Mouse (Mus musculus) hindbrain, embryonic 11.5 days (tissue): ENCODE measurements at regions not wholly inside any gene's neighbourhood (a gene's known extent, or its start where the extent isn't known, plus 50 kb on each side); places are given as distances from the start of the nearest gene placed in this dataset.

Source experiments
- ATAC-seq: fragments of 200-750 bp; cut with Nextera tagmentation; 2 replicates; pipeline ENCODE4 v1.8.0; 2017; ENCODE audit warnings: mild to moderate bottlenecking, moderate TSS enrichment, moderate library complexity; ENCODE audit not compliant: low FRiP score
- DNase-seq: peaks from one replicate; pipeline ENCODE4 v3.0.0-alpha.2; 2015; ENCODE audit warnings: low spot score
- H3K27ac ChIP-seq: fragments of 300-500 bp; sonication (generic); 2 replicates; pipeline ENCODE4 v1.5.1; 2014; ENCODE audit warnings: mild to moderate bottlenecking, low read depth, low read length
- H3K27me3 ChIP-seq: fragments of 300-500 bp; sonication (generic); 2 replicates; pipeline ENCODE4 v1.6.1; 2014; ENCODE audit warnings: mild to moderate bottlenecking, low read length, moderate library complexity, mixed read lengths; ENCODE audit not compliant: control insufficient read depth, insufficient read depth
- H3K36me3 ChIP-seq: fragments of 300-500 bp; sonication (generic); 2 replicates; pipeline ENCODE4 v1.6.1; 2014; ENCODE audit warnings: mild to moderate bottlenecking, low read length, moderate library complexity, mixed read lengths; ENCODE audit not compliant: control insufficient read depth, insufficient read depth
- H3K4me1 ChIP-seq: fragments of 300-500 bp; sonication (generic); replicated peaks from 2 replicates; pipeline ENCODE4 v1.6.1; 2014; ENCODE audit warnings: low read length, mixed read lengths; ENCODE audit not compliant: control insufficient read depth, insufficient read depth
- H3K4me2 ChIP-seq: fragments of 300-500 bp; sonication (generic); replicated peaks from 2 replicates; pipeline ENCODE4 v1.6.1; 2014; ENCODE audit warnings: mild to moderate bottlenecking, low read depth, low read length
- H3K4me3 ChIP-seq: fragments of 300-500 bp; sonication (generic); 2 replicates; pipeline ENCODE4 v1.5.1; 2014; ENCODE audit warnings: low read depth, low read length
- H3K9ac ChIP-seq: fragments of 300-500 bp; sonication (generic); 2 replicates; pipeline ENCODE4 v1.6.1; 2014; ENCODE audit warnings: low read depth, low read length
- H3K9me3 ChIP-seq: fragments of 300-500 bp; sonication (generic); 2 replicates; pipeline ENCODE4 v1.6.1; 2016; ENCODE audit warnings: low read length; ENCODE audit not compliant: control insufficient read depth
- WGBS: fragments of 180-500 bp; shearing (Covaris S2); extraction: QIAGEN DNeasy Blood & Tissue Kit; methylation state at CpG from one replicate; pipeline ENCODE4 v1.1.7; 2014; 5-methylcytosine and 5-hydroxymethylcytosine counted together

- H3K36me3 ChIP-seq: no peaks in the 10 kb centered on the region
- DNase-seq (no peak), ATAC-seq (no peak)
- no peaks in the 10 kb centered on the region for H3K27me3 ChIP-seq
- 88% methylated on average over 2 of the region's 2 CpGs for WGBS
- no peak overlapping the region for H3K9ac ChIP-seq
- no peak overlapping the region for H3K4me3 ChIP-seq
- H3K4me1 ChIP-seq: no peaks in the 10 kb centered on the region
- no peak overlapping the region for H3K27ac ChIP-seq
- H3K9me3 ChIP-seq: no peaks in the 10 kb centered on the region
- H3K4me2 ChIP-seq: no peak overlapping the region
Measured at GRCm38 (mm10) chr15:26051415-26051814, 67.2 kb downstream of the Zfp622 start.

GRCm38 (mm10) chr15:26052720-26053316 is 68.7 kb downstream of the Zfp622 start:
- Histone ChIP-seq H3K4me3 (no peak overlapping the region), H3K9ac (no peak overlapping the region), H3K9me3 (no peaks in the 10 kb centered on the region), H3K36me3 (no peaks in the 10 kb centered on the region), H3K4me1 (no peaks in the 10 kb centered on the region), H3K27ac (no peak overlapping the region), H3K27me3 (no peaks in the 10 kb centered on the region), H3K4me2 (no peak overlapping the region)
- DNase-seq (no peak), ATAC-seq (no peak)
- WGBS: 56% methylated on average over 4 of the region's 4 CpGs

- no peaks in the 10 kb centered on the region for H3K9me3 ChIP-seq
- ATAC-seq (no peak), DNase-seq (no peak)
- WGBS: 71% methylated on average over 3 of the region's 3 CpGs
- no peak overlapping the region for H3K4me2 ChIP-seq
- H3K4me1 ChIP-seq: no peaks in the 10 kb centered on the region
- no peaks in the 10 kb centered on the region for H3K36me3 ChIP-seq
- no peaks in the 10 kb centered on the region for H3K27me3 ChIP-seq
- no peak overlapping the region for H3K9ac ChIP-seq
- no peak overlapping the region for H3K27ac ChIP-seq
- H3K4me3 ChIP-seq: no peak overlapping the region
Measured at GRCm38 (mm10) chr15:26058019-26058418, 73.9 kb downstream of the Zfp622 start.

GRCm38 (mm10) chr15:26100199-26100598 is 116.0 kb downstream of the Zfp622 start:
- Histone ChIP-seq H3K9me3 (no peaks in the 10 kb centered on the region), H3K4me1 (no peaks in the 10 kb centered on the region), H3K27ac (no peak overlapping the region), H3K27me3 (no peaks in the 10 kb centered on the region), H3K4me3 (no peak overlapping the region), H3K4me2 (no peak overlapping the region), H3K36me3 (no peaks in the 10 kb centered on the region), H3K9ac (no peak overlapping the region)
- no peak for ATAC-seq
- DNase-seq: no peak
- 78% methylated on average over 4 of the region's 4 CpGs for WGBS

GRCm38 (mm10) chr15:26107993-26108392 is 123.8 kb downstream of the Zfp622 start:
- no peaks in the 10 kb centered on the region for H3K36me3 ChIP-seq
- WGBS: 88% methylated on average over 6 of the region's 6 CpGs
- ATAC-seq: no peak
- no peaks in the 10 kb centered on the region for H3K9me3 ChIP-seq
- H3K4me3 ChIP-seq: no peak overlapping the region
- no peak for DNase-seq
- no peak overlapping the region for H3K9ac ChIP-seq
- no peaks in the 10 kb centered on the region for H3K4me1 ChIP-seq
- no peak overlapping the region for H3K4me2 ChIP-seq
- no peaks in the 10 kb centered on the region for H3K27me3 ChIP-seq
- H3K27ac ChIP-seq: no peak overlapping the region

- DNase-seq (no peak), ATAC-seq (no peak)
- Histone ChIP-seq H3K4me3 (no peak overlapping the region), H3K27ac (no peak overlapping the region), H3K4me1 (no peaks in the 10 kb centered on the region), H3K9ac (no peak overlapping the region), H3K9me3 (no peaks in the 10 kb centered on the region), H3K27me3 (no peaks in the 10 kb centered on the region), H3K4me2 (no peak overlapping the region), H3K36me3 (no peaks in the 10 kb centered on the region)
- 60% methylated on average over 2 of the region's 2 CpGs for WGBS
Measured at GRCm38 (mm10) chr15:26144197-26144596, 160.0 kb downstream of the Zfp622 start.

- Histone ChIP-seq H3K27me3 (no peaks in the 10 kb centered on the region), H3K36me3 (no peaks in the 10 kb centered on the region), H3K9me3 (no peaks in the 10 kb centered on the region), H3K4me3 (no peak overlapping the region), H3K4me2 (no peak overlapping the region), H3K4me1 (no peaks in the 10 kb centered on the region), H3K9ac (no peak overlapping the region), H3K27ac (no peak overlapping the region)
- no peak for ATAC-seq
- no peak for DNase-seq
- WGBS: 86% methylated on average over 3 of the region's 3 CpGs
Measured at GRCm38 (mm10) chr15:26158499-26158898, 150.3 kb upstream of the March11 start.

GRCm38 (mm10) chr15:26184930-26185329 is 123.9 kb upstream of the March11 start:
- no peaks in the 10 kb centered on the region for H3K4me1 ChIP-seq
- DNase-seq (no peak), ATAC-seq (no peak)
- H3K9ac ChIP-seq: no peak overlapping the region
- H3K36me3 ChIP-seq: no peaks in the 10 kb centered on the region
- H3K4me3 ChIP-seq: no peak overlapping the region
- no peaks in the 10 kb centered on the region for H3K27me3 ChIP-seq
- WGBS: 41% methylated on average over 3 of the region's 3 CpGs
- no peaks in the 10 kb centered on the region for H3K9me3 ChIP-seq
- H3K4me2 ChIP-seq: no peak overlapping the region
- H3K27ac ChIP-seq: no peak overlapping the region

- 79% methylated on average over 1 of the region's 1 CpGs for WGBS
- no peak for ATAC-seq
Measured at GRCm38 (mm10) chr15:26195576-26195975, 113.3 kb upstream of the March11 start.

More at GRCm38 (mm10) chr15:26195576-26195975, 113.3 kb upstream of the March11 start:
- H3K27ac ChIP-seq: no peak overlapping the region
- H3K27me3 ChIP-seq: no peaks in the 10 kb centered on the region
- no peaks in the 10 kb centered on the region for H3K36me3 ChIP-seq
- H3K9me3 ChIP-seq: no peaks in the 10 kb centered on the region
- H3K4me2 ChIP-seq: no peak overlapping the region
- no peak overlapping the region for H3K9ac ChIP-seq
- H3K4me3 ChIP-seq: no peak overlapping the region
- H3K4me1 ChIP-seq: no peaks in the 10 kb centered on the region
- no peak for DNase-seq
